In genomic region chr1:127508067-127508739, GRCm38 (mm10) we compare ENCODE assay signal across 17 mouse cellular contexts.
DNase-seq lines count a peak whose midpoint lies in the region; ATAC-seq lines count a peak whose summit lies in the region.
"Had no signal": no experiment of that assay in that cellular context is flagged by ENCODE, and none has a peak within 500 bp of the region (broad histone marks: within the 10 kb centered on the region; RNA-seq: fewer than 3 reads in every experiment).

No protein-coding gene starts in this region.

- 69% methylated on average over 16 of the region's 16 CpGs for WGBS in hindbrain, embryonic 11.5 days
- 79% methylated on average over 16 of the region's 16 CpGs for WGBS in midbrain, embryonic 11.5 days
- WGBS in neural tube, embryonic 14.5 days: 42% methylated on average over 16 of the region's 16 CpGs
- WGBS in embryonic facial prominence, embryonic 10.5 days: 85% methylated on average over 16 of the region's 16 CpGs

- no peaks in the 10 kb centered on the region for H3K4me1 ChIP-seq in hindbrain, embryonic 11.5 days (replicated peaks; ENCODE audit: control insufficient read depth, insufficient read depth, low read length)
- peaks cover 5% of the 10 kb centered on the region for H3K4me1 ChIP-seq in midbrain, embryonic 11.5 days (ENCODE audit: control insufficient read depth, insufficient read depth, low read length)
- peaks cover 17% of the 10 kb centered on the region; the same call in 1 of the 2 replicates for H3K4me1 ChIP-seq in neural tube, embryonic 14.5 days (ENCODE audit: control insufficient read depth, insufficient read depth, low read length)
- 0 out of 2 replicates have a peak, but pooled peaks cover 2% of the 10 kb centered on the region for H3K4me1 ChIP-seq in embryonic facial prominence, embryonic 10.5 days
- H3K4me1 ChIP-seq: embryonic facial prominence, embryonic 15.5 days; liver, embryonic 15.5 days had no signal

- H3K36me3 ChIP-seq in hindbrain, embryonic 11.5 days (ENCODE audit: control insufficient read depth, insufficient read depth, low read length): no peaks in the 10 kb centered on the region
- H3K36me3 ChIP-seq in midbrain, embryonic 11.5 days (ENCODE audit: control insufficient read depth, insufficient read depth, low read length): no peaks in the 10 kb centered on the region
- H3K36me3 ChIP-seq in neural tube, embryonic 14.5 days (ENCODE audit: control insufficient read depth, insufficient read depth, low read length): no peaks in the 10 kb centered on the region
- H3K36me3 ChIP-seq in embryonic facial prominence, embryonic 10.5 days (replicated peaks): no peaks in the 10 kb centered on the region
- H3K36me3 ChIP-seq: embryonic facial prominence, embryonic 15.5 days; heart, embryonic 13.5 days; limb, embryonic 12.5 days; liver, embryonic 15.5 days had no signal

- peak overlapping the region; percentile 76 for H3K27ac ChIP-seq in hindbrain, embryonic 11.5 days (ENCODE audit: low read depth, low read length)
- H3K27ac ChIP-seq in midbrain, embryonic 11.5 days (ENCODE audit: low read depth, low read length): peak overlapping the region; percentile 30; the same call in 1 of the 2 replicates
- H3K27ac ChIP-seq in neural tube, embryonic 14.5 days (ENCODE audit: low read depth, low read length): peak overlapping the region; percentile 67; the same call in 1 of the 2 replicates
- H3K27ac ChIP-seq in embryonic facial prominence, embryonic 10.5 days (replicated peaks): no peak overlapping the region
- H3K27ac ChIP-seq: embryonic facial prominence, embryonic 15.5 days; heart, embryonic 13.5 days; left cerebral cortex, adult 2 months; limb, embryonic 12.5 days; liver, embryonic 15.5 days had no signal

- no peaks in the 10 kb centered on the region for H3K27me3 ChIP-seq in hindbrain, embryonic 11.5 days (ENCODE audit: control insufficient read depth, insufficient read depth, low read length)
- no peaks in the 10 kb centered on the region for H3K27me3 ChIP-seq in midbrain, embryonic 11.5 days (ENCODE audit: control insufficient read depth, insufficient read depth, low read length)
- H3K27me3 ChIP-seq in neural tube, embryonic 14.5 days (ENCODE audit: control insufficient read depth, insufficient read depth, low read length): no peaks in the 10 kb centered on the region
- H3K27me3 ChIP-seq in embryonic facial prominence, embryonic 10.5 days (replicated peaks; ENCODE audit: low read depth, poor library complexity, severe bottlenecking): no peaks in the 10 kb centered on the region
- H3K27me3 ChIP-seq: embryonic facial prominence, embryonic 15.5 days; heart, embryonic 13.5 days; liver, embryonic 15.5 days had no signal

- H3K4me2 ChIP-seq in hindbrain, embryonic 11.5 days (replicated peaks; ENCODE audit: low read depth, low read length): no peak overlapping the region
- H3K4me2 ChIP-seq in midbrain, embryonic 11.5 days: no peak overlapping the region
- H3K4me2 ChIP-seq in neural tube, embryonic 14.5 days (ENCODE audit: low read depth, low read length): no peak overlapping the region; the same call in 1 of the 2 replicates
- H3K4me2 ChIP-seq: embryonic facial prominence, embryonic 15.5 days; heart, embryonic 13.5 days; limb, embryonic 12.5 days; liver, embryonic 15.5 days had no signal

- H3K9ac ChIP-seq in hindbrain, embryonic 11.5 days (ENCODE audit: low read depth, low read length): no peak overlapping the region
- H3K9ac ChIP-seq in midbrain, embryonic 11.5 days (ENCODE audit: low read length): no peak overlapping the region
- no peak overlapping the region for H3K9ac ChIP-seq in neural tube, embryonic 14.5 days (replicated peaks; ENCODE audit: low read depth, low read length)
- H3K9ac ChIP-seq: embryonic facial prominence, embryonic 15.5 days; heart, embryonic 13.5 days; limb, embryonic 12.5 days; liver, embryonic 15.5 days had no signal

- ATAC-seq in hindbrain, embryonic 11.5 days (ENCODE audit: low FRiP score): peak; percentile 66
- peak; percentile 72 for ATAC-seq in midbrain, embryonic 11.5 days (ENCODE audit: low FRiP score)
- ATAC-seq in neural tube, embryonic 14.5 days (ENCODE audit: low read depth): peak; percentile 67; the same call in 1 of the 2 replicates
- ATAC-seq: activated CD4-positive, CD25-positive, alpha-beta regulatory T cell, adult 4 months had no signal

- no peaks in the 10 kb centered on the region for H3K9me3 ChIP-seq in hindbrain, embryonic 11.5 days (ENCODE audit: control insufficient read depth, low read length)
- H3K9me3 ChIP-seq in midbrain, embryonic 11.5 days (ENCODE audit: control insufficient read depth, low read length): no peaks in the 10 kb centered on the region
- no peaks in the 10 kb centered on the region for H3K9me3 ChIP-seq in neural tube, embryonic 14.5 days (ENCODE audit: control insufficient read depth, low read length)
- no peaks in the 10 kb centered on the region for H3K9me3 ChIP-seq in embryonic facial prominence, embryonic 10.5 days
- H3K9me3 ChIP-seq: embryonic facial prominence, embryonic 15.5 days; heart, embryonic 13.5 days; limb, embryonic 12.5 days; liver, embryonic 15.5 days had no signal

- no peak overlapping the region for H3K4me3 ChIP-seq in hindbrain, embryonic 11.5 days (ENCODE audit: low read depth, low read length)
- H3K4me3 ChIP-seq in midbrain, embryonic 11.5 days (ENCODE audit: low read depth, low read length): no peak overlapping the region
- H3K4me3 ChIP-seq in neural tube, embryonic 14.5 days (ENCODE audit: low read depth, low read length): no peak overlapping the region
- no peak overlapping the region for H3K4me3 ChIP-seq in embryonic facial prominence, embryonic 10.5 days
- H3K4me3 ChIP-seq: embryonic facial prominence, embryonic 15.5 days; heart, embryonic 13.5 days; left cerebral cortex, adult 2 months; limb, embryonic 12.5 days; liver, embryonic 15.5 days had no signal

- peak; percentile 80 for DNase-seq in heart, adult 11 months
- DNase-seq in heart, postnatal 4 days: no peak
- peak; percentile 38 for DNase-seq in hindbrain, embryonic 11.5 days (ENCODE audit: low spot score)
- peak; percentile 57 for DNase-seq in midbrain, embryonic 11.5 days (ENCODE audit: low spot score, missing footprints)
- DNase-seq in spleen, postnatal 36 days (ENCODE audit: low spot score in 2 of 2): no peak
- DNase-seq in embryonic facial prominence, embryonic 10.5 days (ENCODE audit: low spot score): no peak
- DNase-seq in layer of hippocampus, adult 9-11 months: no peak
- DNase-seq: gastrocnemius, postnatal 25 days; lung, postnatal 10 days; right cerebral cortex, postnatal 25 days had no signal

Comparison
In these comparisons a context has a peak if more than half of its experiments do, and no peak if none do; other contexts are left out.
1. DNase-seq: peak in heart, adult 11 months (single experiment), hindbrain, embryonic 11.5 days (single experiment) and midbrain, embryonic 11.5 days (single experiment); none in heart, postnatal 4 days (single experiment), spleen, postnatal 36 days (0 of 2), embryonic facial prominence, embryonic 10.5 days (single experiment) and layer of hippocampus, adult 9-11 months (single experiment).
2. Peak in every context shown above with its lines, with median percentiles within 50 percentile points of each other: ATAC-seq.